Mouse (Mus musculus) right cerebral cortex, postnatal 4 days (tissue): ENCODE measurements at regions not wholly inside any gene's neighbourhood (a gene's known extent, or its start where the extent isn't known, plus 50 kb on each side); places are given as distances from the start of the nearest gene placed in this dataset.

ENCODE experiments used
- DNase-seq: peaks from one replicate; pipeline ENCODE4 v3.0.0-alpha.2; 2022

GRCm38 (mm10) chr2:143133931-143134330 is 55.7 kb downstream of the Otor start:
- no peak for DNase-seq

GRCm38 (mm10) chr2:143149189-143149588 is 70.9 kb downstream of the Otor start:
- peak; percentile 11 for DNase-seq

- no peak for DNase-seq
These were observed 86.1 kb downstream of the Otor start for GRCm38 (mm10) chr2:143164081-143164984.

GRCm38 (mm10) chr2:143166771-143167170 is 88.5 kb downstream of the Otor start:
- no peak for DNase-seq

- no peak for DNase-seq
These were observed 92.4 kb downstream of the Otor start for GRCm38 (mm10) chr2:143170648-143171047.

GRCm38 (mm10) chr2:143184614-143185013 is 106.3 kb downstream of the Otor start:
- no peak for DNase-seq

- DNase-seq, result no peak
These were observed 114.2 kb downstream of the Otor start for GRCm38 (mm10) chr2:143192256-143193164.

- DNase-seq, result no peak
These were observed 114.9 kb downstream of the Otor start for GRCm38 (mm10) chr2:143193165-143193551.

GRCm38 (mm10) chr2:143199583-143200249 is 121.4 kb downstream of the Otor start:
- no peak for DNase-seq

- DNase-seq, result no peak
These were observed 127.8 kb downstream of the Otor start for GRCm38 (mm10) chr2:143206053-143206452.

- no peak for DNase-seq
These were observed 128.9 kb downstream of the Otor start for GRCm38 (mm10) chr2:143207191-143207590.

GRCm38 (mm10) chr2:143217251-143217650 is 139.0 kb downstream of the Otor start:
- no peak for DNase-seq

- DNase-seq, result peak; percentile 68
These were observed 139.6 kb downstream of the Otor start for GRCm38 (mm10) chr2:143217760-143218358.

GRCm38 (mm10) chr2:143222326-143222725 is 144.1 kb downstream of the Otor start:
- no peak for DNase-seq

- DNase-seq, result no peak
These were observed 146.3 kb downstream of the Otor start for GRCm38 (mm10) chr2:143224410-143225130.

GRCm38 (mm10) chr2:143233795-143234194 is 155.5 kb downstream of the Otor start:
- peak; percentile 4 for DNase-seq

- DNase-seq, result no peak
These were observed 162.0 kb downstream of the Otor start for GRCm38 (mm10) chr2:143240274-143240673.

GRCm38 (mm10) chr2:143243741-143244140 is 165.5 kb downstream of the Otor start:
- no peak for DNase-seq

GRCm38 (mm10) chr2:143246131-143246665 is 167.9 kb downstream of the Otor start:
- DNase-seq, result no peak

- no peak for DNase-seq
These were observed 190.8 kb downstream of the Otor start for GRCm38 (mm10) chr2:143269026-143269425.

GRCm38 (mm10) chr2:143270826-143271225 is 192.6 kb downstream of the Otor start:
- no peak for DNase-seq
